Mouse (Mus musculus) midbrain, embryonic 10.5 days (tissue): ENCODE data around the gene Foxp1. TPM values are rescaled to one million over a fixed set of nuclear protein-coding genes. Genes with fewer than 3 reads are reported as not detected.

ENCODE experiments used
- DNase-seq: peaks from one replicate; pipeline ENCODE4 v3.0.0-alpha.2; 2017; ENCODE audit warnings: low spot score
- H3K27ac ChIP-seq: fragments of 300-500 bp; sonication (generic); replicated peaks from 2 replicates; pipeline ENCODE4 v1.5.1; 2016; ENCODE audit warnings: mild to moderate bottlenecking
- H3K27me3 ChIP-seq: fragments of 300-500 bp; sonication (generic); 2 replicates; pipeline ENCODE4 v1.6.1; 2016; ENCODE audit warnings: low read depth, mild to moderate bottlenecking; ENCODE audit not compliant: poor library complexity, severe bottlenecking
- H3K36me3 ChIP-seq: fragments of 300-500 bp; sonication (generic); 2 replicates; pipeline ENCODE4 v1.6.1; 2016; ENCODE audit warnings: mild to moderate bottlenecking, moderate library complexity
- H3K4me1 ChIP-seq: fragments of 300-500 bp; sonication (generic); 2 replicates; pipeline ENCODE4 v1.6.1; 2016
- H3K4me3 ChIP-seq: fragments of 300-500 bp; sonication (generic); 2 replicates; pipeline ENCODE4 v1.5.1; 2016; ENCODE audit warnings: mild to moderate bottlenecking, moderate library complexity
- H3K9me3 ChIP-seq: fragments of 300-500 bp; sonication (generic); replicated peaks from 2 replicates; pipeline ENCODE4 v1.6.1; 2016; ENCODE audit warnings: mild to moderate bottlenecking
- WGBS: fragments of 180-500 bp; shearing (Covaris S2); methylation state at CpG from one replicate; pipeline ENCODE4 v1.1.7; 2016; 5-methylcytosine and 5-hydroxymethylcytosine counted together
- polyA plus RNA-seq: library from polyadenylated mRNA; unstranded; fragments of >200 nt; fragmentation: Nextera tagmentation; extraction: Ambion mirVana; gene quantifications from 2 replicates; pipeline ENCODE4 v1.2.1, GENCODE M21; 2016

Gene Foxp1
- polyA plus RNA-seq, 1 experiment from 2014 or later = 63.7 TPM

DNA sequence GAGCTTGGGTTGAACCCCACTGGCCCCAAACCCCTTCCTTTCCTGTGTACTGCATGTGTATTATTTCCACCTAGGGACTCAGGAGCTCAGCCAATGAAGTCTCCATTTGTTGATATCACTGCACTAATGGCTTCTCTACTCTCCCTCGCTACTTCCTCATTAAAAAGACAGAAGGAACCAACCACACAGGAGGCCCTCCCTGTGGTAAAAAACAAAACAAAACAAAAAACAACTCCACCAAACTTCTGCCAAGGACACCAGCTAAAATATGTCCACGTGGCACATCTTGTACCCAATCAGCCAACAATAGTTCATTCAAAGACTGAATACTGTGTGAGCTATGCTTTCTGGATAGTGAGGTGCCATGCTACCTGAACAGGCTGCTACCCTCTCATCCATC, 537.1 kb downstream of the Foxp1 start:
- no peak overlapping the region for H3K27ac ChIP-seq
- 85% methylated on average over 2 of the region's 2 CpGs for WGBS
- DNase-seq = no peak

GRCm38 (mm10) chr6:98984626-98985025, 537.9 kb downstream of the Foxp1 start:
- Histone ChIP-seq H3K4me3 (no peak overlapping the region), H3K4me1 (peaks cover 4% of the 10 kb centered on the region; the same call in 1 of the 2 replicates), H3K27ac (no peak overlapping the region), H3K27me3 (no peaks in the 10 kb centered on the region), H3K9me3 (no peaks in the 10 kb centered on the region), H3K36me3 (no peaks in the 10 kb centered on the region)
- WGBS = 84% methylated on average over 6 of the region's 6 CpGs
- no peak for DNase-seq

More for the DNA sequence above, 537.1 kb downstream of the Foxp1 start:
- Histone ChIP-seq H3K4me3 (no peak overlapping the region), H3K36me3 (no peaks in the 10 kb centered on the region), H3K27me3 (no peaks in the 10 kb centered on the region), H3K4me1 (peaks cover 12% of the 10 kb centered on the region; the same call in 1 of the 2 replicates), H3K9me3 (no peaks in the 10 kb centered on the region)

GRCm38 (mm10) chr6:98984026-98984425, 538.5 kb downstream of the Foxp1 start:
- Histone ChIP-seq H3K4me3 (no peak overlapping the region), H3K27me3 (no peaks in the 10 kb centered on the region), H3K4me1 (peaks cover 6% of the 10 kb centered on the region; the same call in 1 of the 2 replicates), H3K9me3 (no peaks in the 10 kb centered on the region), H3K27ac (no peak overlapping the region), H3K36me3 (no peaks in the 10 kb centered on the region)
- WGBS = 85% methylated on average over 2 of the region's 2 CpGs
- DNase-seq = no peak

- DNase-seq = no peak
- Histone ChIP-seq H3K4me1 (peaks cover 6% of the 10 kb centered on the region; the same call in 1 of the 2 replicates), H3K36me3 (no peaks in the 10 kb centered on the region), H3K27ac (no peak overlapping the region), H3K27me3 (no peaks in the 10 kb centered on the region), H3K4me3 (no peak overlapping the region), H3K9me3 (no peaks in the 10 kb centered on the region)
- WGBS = 94% methylated on average over 3 of the region's 3 CpGs
Observed at GRCm38 (mm10) chr6:98983311-98983838, 539.1 kb downstream of the Foxp1 start.

GRCm38 (mm10) chr6:98981265-98981664, 541.3 kb downstream of the Foxp1 start:
- Histone ChIP-seq H3K4me3 (no peak overlapping the region), H3K27me3 (no peaks in the 10 kb centered on the region), H3K9me3 (no peaks in the 10 kb centered on the region), H3K36me3 (peaks cover 19% of the 10 kb centered on the region), H3K4me1 (peaks cover 6% of the 10 kb centered on the region; the same call in 1 of the 2 replicates), H3K27ac (no peak overlapping the region)
- 75% methylated on average over 6 of the region's 6 CpGs for WGBS
- no peak for DNase-seq

DNA sequence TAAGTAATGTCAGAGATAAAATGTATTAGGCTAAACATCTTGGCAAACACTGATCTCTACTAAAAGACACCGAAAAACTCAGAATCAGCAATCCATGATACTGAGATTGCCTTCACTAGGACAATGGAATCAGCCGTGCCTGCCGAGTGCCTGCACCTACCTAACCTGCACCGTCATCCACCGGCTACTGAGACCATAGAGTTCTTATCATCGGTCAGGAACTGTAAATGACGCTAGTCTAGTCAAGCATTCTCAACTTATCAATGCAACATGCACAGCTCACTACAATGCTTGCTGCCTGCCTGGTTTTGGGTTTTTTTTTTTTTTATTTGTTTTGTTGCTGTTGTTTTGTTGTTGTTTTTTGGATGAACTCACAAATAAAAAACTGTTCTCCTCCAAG, 542.1 kb downstream of the Foxp1 start:
- H3K9me3 ChIP-seq = no peaks in the 10 kb centered on the region
- H3K27me3 ChIP-seq = no peaks in the 10 kb centered on the region
- peaks cover 27% of the 10 kb centered on the region for H3K36me3 ChIP-seq
- no peak for DNase-seq
- no peak overlapping the region for H3K27ac ChIP-seq
- H3K4me3 ChIP-seq = no peak overlapping the region
- 93% methylated on average over 7 of the region's 7 CpGs for WGBS
- peaks cover 6% of the 10 kb centered on the region; the same call in 1 of the 2 replicates for H3K4me1 ChIP-seq

- Histone ChIP-seq H3K27ac (no peak overlapping the region), H3K9me3 (no peaks in the 10 kb centered on the region), H3K4me1 (peaks cover 6% of the 10 kb centered on the region; the same call in 1 of the 2 replicates), H3K36me3 (peaks cover 31% of the 10 kb centered on the region), H3K4me3 (no peak overlapping the region), H3K27me3 (no peaks in the 10 kb centered on the region)
- WGBS = 93% methylated on average over 7 of the region's 7 CpGs
- DNase-seq = no peak
Observed at GRCm38 (mm10) chr6:98980001-98980400, 542.5 kb downstream of the Foxp1 start.

GRCm38 (mm10) chr6:98977806-98978205, 544.7 kb downstream of the Foxp1 start:
- DNase-seq = no peak
- Histone ChIP-seq H3K27ac (no peak overlapping the region), H3K27me3 (no peaks in the 10 kb centered on the region), H3K36me3 (peaks cover 51% of the 10 kb centered on the region), H3K4me3 (no peak overlapping the region), H3K4me1 (peaks cover 6% of the 10 kb centered on the region; the same call in 1 of the 2 replicates), H3K9me3 (no peaks in the 10 kb centered on the region)
- 93% methylated on average over 4 of the region's 4 CpGs for WGBS

DNA sequence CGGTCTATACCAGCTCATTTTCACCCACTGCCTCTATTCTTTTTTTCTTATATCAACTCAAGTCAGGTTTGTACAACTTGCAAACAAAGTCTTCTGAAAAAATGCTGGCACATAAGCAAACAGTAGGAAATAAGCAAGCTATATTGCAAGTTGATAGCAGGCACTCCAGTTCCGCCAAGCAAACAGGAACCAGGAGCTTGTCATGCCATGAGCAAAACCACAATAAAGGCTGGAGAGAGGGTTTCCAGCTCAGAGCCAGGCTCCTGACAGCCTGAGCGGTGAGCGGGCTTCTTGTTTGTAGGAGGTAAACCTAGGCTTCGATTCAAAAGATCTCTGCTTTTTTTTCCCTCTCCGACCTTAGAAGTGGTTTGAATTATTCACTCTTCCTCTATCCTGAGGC, 546.6 kb downstream of the Foxp1 start:
- H3K9me3 ChIP-seq = no peaks in the 10 kb centered on the region
- peaks cover 13% of the 10 kb centered on the region for H3K4me1 ChIP-seq
- no peak overlapping the region for H3K4me3 ChIP-seq
- no peak overlapping the region for H3K27ac ChIP-seq
- no peaks in the 10 kb centered on the region for H3K27me3 ChIP-seq
- no peak for DNase-seq
- 95% methylated on average over 6 of the region's 6 CpGs for WGBS
- peaks cover 51% of the 10 kb centered on the region for H3K36me3 ChIP-seq

DNA sequence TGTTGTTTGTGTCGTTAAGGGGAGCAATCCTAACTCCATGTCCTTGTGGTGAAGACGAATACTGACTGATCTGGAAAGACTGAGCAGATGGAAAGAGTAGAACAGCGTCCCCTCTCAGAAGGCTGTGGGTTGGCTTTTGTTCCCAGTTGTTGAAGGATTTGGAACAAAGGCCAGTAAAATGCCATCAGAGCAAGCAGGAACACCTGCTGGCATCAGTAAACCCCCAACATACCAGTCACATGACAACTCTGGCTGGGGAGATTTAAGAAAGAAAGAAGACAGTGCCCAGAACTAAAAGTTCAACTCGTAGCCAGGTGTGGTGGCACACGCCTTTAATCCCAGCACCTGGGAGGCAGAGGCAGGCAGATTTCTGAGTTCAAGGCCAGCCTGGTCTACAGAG, 549.1 kb downstream of the Foxp1 start:
- no peak for DNase-seq
- 81% methylated on average over 5 of the region's 5 CpGs for WGBS
- H3K4me3 ChIP-seq = no peak overlapping the region
- peaks cover 51% of the 10 kb centered on the region for H3K36me3 ChIP-seq
- H3K9me3 ChIP-seq = no peaks in the 10 kb centered on the region
- H3K4me1 ChIP-seq = peaks cover 20% of the 10 kb centered on the region
- H3K27ac ChIP-seq = no peak overlapping the region
- no peaks in the 10 kb centered on the region for H3K27me3 ChIP-seq

- no peak overlapping the region for H3K27ac ChIP-seq
- no peaks in the 10 kb centered on the region for H3K27me3 ChIP-seq
- H3K36me3 ChIP-seq = peaks cover 44% of the 10 kb centered on the region
- no peaks in the 10 kb centered on the region for H3K9me3 ChIP-seq
- no peak overlapping the region for H3K4me3 ChIP-seq
- peaks cover 20% of the 10 kb centered on the region for H3K4me1 ChIP-seq
- WGBS = 70% methylated on average over 7 of the region's 7 CpGs
- no peak for DNase-seq
Observed at GRCm38 (mm10) chr6:98972404-98972803, 550.1 kb downstream of the Foxp1 start.

DNA sequence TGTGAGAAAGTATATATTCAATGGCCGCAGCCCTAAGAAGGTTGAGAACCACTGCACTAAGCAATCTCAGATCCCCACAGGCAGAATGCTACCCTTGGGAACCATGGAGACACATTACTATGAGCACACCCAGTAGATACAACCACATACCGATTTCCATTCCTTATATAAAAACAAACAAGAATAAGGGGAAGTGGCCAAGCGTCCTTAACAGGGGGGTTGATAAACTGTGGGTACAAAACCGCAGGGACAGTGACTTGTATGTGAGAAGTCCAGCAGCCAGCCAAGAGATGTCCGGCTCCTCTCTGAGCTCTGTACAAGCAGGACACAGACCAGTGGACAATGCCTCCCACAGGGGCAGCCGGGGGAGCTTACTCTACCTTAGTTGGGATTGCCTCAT, 563.2 kb downstream of the Foxp1 start:
- H3K4me3 ChIP-seq = no peak overlapping the region
- no peaks in the 10 kb centered on the region for H3K27me3 ChIP-seq
- H3K9me3 ChIP-seq = no peaks in the 10 kb centered on the region
- WGBS = 83% methylated on average over 6 of the region's 6 CpGs
- no peak overlapping the region for H3K27ac ChIP-seq
- DNase-seq = no peak
- H3K36me3 ChIP-seq = peaks cover 13% of the 10 kb centered on the region
- no peaks in the 10 kb centered on the region; the same call in 1 of the 2 replicates for H3K4me1 ChIP-seq

- H3K4me3 ChIP-seq = no peak overlapping the region
- DNase-seq = no peak
- 86% methylated on average over 9 of the region's 9 CpGs for WGBS
- no peaks in the 10 kb centered on the region for H3K27me3 ChIP-seq
- H3K27ac ChIP-seq = no peak overlapping the region
- peaks cover 29% of the 10 kb centered on the region for H3K36me3 ChIP-seq
- no peaks in the 10 kb centered on the region for H3K9me3 ChIP-seq
- no peaks in the 10 kb centered on the region; the same call in 1 of the 2 replicates for H3K4me1 ChIP-seq
Observed at GRCm38 (mm10) chr6:98956522-98957169, 565.9 kb downstream of the Foxp1 start.
